Mouse (Mus musculus): Measurements from ENCODE around the gene Hip1.

- TF ChIP-seq CTCF (IDR thresholded peaks at IDR 0.05; ENCODE audit: low read depth): no peak
- TF ChIP-seq EP300 (IDR thresholded peaks at IDR 0.05; ENCODE audit: low read depth): no peak
Measured at GRCm38 (mm10) chr5:135537326-135537725, 7.6 kb downstream of the Hip1 start.
